Mouse (Mus musculus) lung, postnatal 0 days (tissue): Measurements from ENCODE around the gene Fkrp.

Experiments used
- CTCF ChIP-seq: IDR thresholded peaks from 2 replicates; pipeline ENCODE4 v1.5.1; 2016; ENCODE audit warnings: antibody characterized with exemption, mild to moderate bottlenecking
- EP300 ChIP-seq: IDR thresholded peaks from 2 replicates; pipeline ENCODE4 v1.6.1; 2016; ENCODE audit warnings: antibody characterized with exemption, mild to moderate bottlenecking, control low read depth

- TF ChIP-seq CTCF (no peak), EP300 (no peak)
Measured at GRCm38 (mm10) chr7:16817693-16818092, 1.2 kb upstream of the Fkrp start.
